Mouse (Mus musculus) skeletal muscle tissue, adult 2 months (tissue): Measurements from ENCODE around the gene Rxfp1.
A peak's percentile ranks its signal among the peaks of the same experiment; 100 is the strongest.

Source experiments
- DNase-seq: peaks from one replicate; pipeline ENCODE4 v3.0.0-alpha.2; 2012; ENCODE audit warnings: low read depth, low spot score

Rxfp1 gene

GRCm38 (mm10) chr3:79672188-79672587, 65.5 kb downstream of the Rxfp1 start:
- no peak for DNase-seq

GRCm38 (mm10) chr3:79670556-79670955, 67.1 kb downstream of the Rxfp1 start:
- DNase-seq, result no peak

DNA sequence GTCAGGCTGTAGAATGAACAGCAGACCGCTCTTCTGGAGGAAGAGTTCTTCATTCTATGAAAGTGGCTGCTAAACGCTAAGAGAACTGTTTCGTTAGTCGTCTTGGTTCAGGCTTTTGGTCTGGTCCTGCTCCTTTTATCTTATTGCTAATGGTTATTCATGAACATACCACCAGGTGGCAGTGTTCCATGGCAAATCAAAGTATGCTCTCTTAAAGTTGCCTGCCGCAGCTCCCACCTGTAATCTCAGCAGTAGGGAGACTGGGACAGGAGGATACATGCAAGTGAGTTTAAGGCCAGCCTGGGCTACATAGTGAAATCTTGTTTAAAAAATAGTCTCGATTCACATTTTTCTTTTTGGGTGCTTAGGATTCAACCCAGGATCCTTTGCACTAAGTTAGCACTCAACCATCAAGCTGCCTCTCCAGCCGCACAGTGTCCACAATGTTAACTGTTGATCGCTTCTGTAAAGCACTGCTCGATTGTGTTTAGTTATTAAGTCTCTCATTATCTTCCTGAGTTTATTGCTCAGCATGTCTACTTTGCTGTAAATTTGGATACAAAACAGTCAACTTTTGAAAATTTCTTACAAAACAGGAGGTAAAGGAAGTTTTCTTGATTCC, 72.8 kb downstream of the Rxfp1 start:
- peak; percentile 39 for DNase-seq

DNA sequence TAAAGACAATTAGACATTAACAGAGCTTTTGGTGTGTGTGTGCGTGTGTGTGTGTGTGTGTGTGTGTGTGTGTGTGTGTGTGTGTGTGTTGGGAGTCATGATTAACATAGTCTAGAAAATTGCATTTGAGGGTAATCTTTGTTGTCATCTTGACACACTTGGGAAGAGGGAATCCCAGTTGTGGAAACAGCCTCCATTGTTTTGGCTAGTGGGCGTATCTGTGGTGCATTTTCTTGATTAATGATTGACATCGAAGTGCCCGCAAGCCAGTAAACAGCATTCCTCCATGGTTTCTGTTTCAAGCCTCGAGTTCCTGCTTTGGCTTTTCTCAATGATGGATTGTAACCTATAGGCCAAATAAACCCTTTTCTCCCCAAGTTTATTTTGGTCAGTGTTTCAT, 81.0 kb downstream of the Rxfp1 start:
- no peak for DNase-seq

DNA sequence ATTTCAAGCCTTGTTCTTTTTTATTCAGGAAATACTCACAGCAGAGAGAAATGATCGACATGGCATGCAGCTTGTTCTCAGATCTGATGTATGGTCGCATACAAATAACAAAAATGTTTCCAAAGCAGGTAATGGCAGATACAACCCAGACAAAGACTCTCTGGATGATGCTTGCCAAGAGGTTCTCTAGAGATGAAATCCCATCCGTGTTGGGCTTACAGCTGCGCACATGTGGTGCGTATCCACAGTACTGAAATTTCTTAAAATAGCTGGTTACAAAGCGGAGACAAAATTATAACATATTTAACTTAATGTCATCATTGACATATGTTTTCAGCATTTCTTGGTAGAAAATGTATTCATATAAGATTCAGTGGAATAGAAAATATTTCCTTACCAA, 85.6 kb downstream of the Rxfp1 start:
- no peak for DNase-seq

- DNase-seq, result peak; percentile 71
Observed at GRCm38 (mm10) chr3:79629416-79629730, 108.3 kb downstream of the Rxfp1 start, which contains the start of gene Etfdh. Gene Etfdh (minus strand): TSS chr3:79629500.

GRCm38 (mm10) chr3:79628561-79629415, 108.9 kb downstream of the Rxfp1 start, which contains the start of gene 4930579G24Rik:
Gene 4930579G24Rik (plus strand): TSS chr3:79629079.
- peak; percentile 100 for DNase-seq

- peak; percentile 28 for DNase-seq
Observed at GRCm38 (mm10) chr3:79628182-79628560, 109.5 kb downstream of the Rxfp1 start.

- DNase-seq, result no peak
Observed at GRCm38 (mm10) chr3:79627484-79628181, 110.0 kb downstream of the Rxfp1 start.

- DNase-seq, result no peak
Observed at GRCm38 (mm10) chr3:79609886-79610285, 127.8 kb downstream of the Rxfp1 start.

- DNase-seq, result no peak
Observed at GRCm38 (mm10) chr3:79595468-79595867, 142.2 kb downstream of the Rxfp1 start.

GRCm38 (mm10) chr3:79591793-79592471, 145.7 kb downstream of the Rxfp1 start:
- DNase-seq, result no peak
